Mouse (Mus musculus): ENCODE measurements around the gene Wdr37. TPM values are rescaled to one million over a fixed set of nuclear protein-coding genes. Genes with fewer than 3 reads are reported as not detected.
A peak's percentile ranks its signal among the peaks of the same experiment; 100 is the strongest.
"Not testable (repeated sequence)": the region's sequence is repeated elsewhere in the genome, so short reads cannot be mapped to it uniquely, and the experiment has no call there.

Wdr37 gene
- polyA plus RNA-seq (2015; fragmentation: Nextera tagmentation; extraction: Ambion mirVana), result 50.7 and 55.6 TPM in 2 replicates

- peak within 1 kb of the TSS; percentile 85 for H3K4me2 ChIP-seq (ENCODE audit: low read length)
- peak within 1 kb of the TSS; percentile 78 for H3K9ac ChIP-seq (ENCODE audit: low read depth, low read length)
- no peaks in the 10 kb centered on the region for H3K36me3 ChIP-seq (ENCODE audit: control insufficient read depth, insufficient read depth, low read length)
- no peaks in the 10 kb centered on the region for H3K27me3 ChIP-seq (replicated peaks; ENCODE audit: control insufficient read depth, insufficient read depth, low read length)
- peak; percentile 60 for ATAC-seq
- H3K4me1 ChIP-seq (ENCODE audit: control insufficient read depth, insufficient read depth, low read depth, low read length), result peaks cover 13% of the 10 kb centered on the region
- peak within 1 kb of the TSS; percentile 96 for H3K27ac ChIP-seq (ENCODE audit: low read depth, low read length)
- no peaks in the 10 kb centered on the region for H3K9me3 ChIP-seq (ENCODE audit: control insufficient read depth, low read length)
- peak within 1 kb of the TSS; percentile 72 for H3K4me3 ChIP-seq (ENCODE audit: low read length)
- WGBS, result under 1% methylated on average over 18 of the region's 18 CpGs
These were observed at the start of gene Wdr37 for GRCm38 (mm10) chr13:8871314-8871962. Gene Wdr37 (minus strand): TSS chr13:8871909.

DNA sequence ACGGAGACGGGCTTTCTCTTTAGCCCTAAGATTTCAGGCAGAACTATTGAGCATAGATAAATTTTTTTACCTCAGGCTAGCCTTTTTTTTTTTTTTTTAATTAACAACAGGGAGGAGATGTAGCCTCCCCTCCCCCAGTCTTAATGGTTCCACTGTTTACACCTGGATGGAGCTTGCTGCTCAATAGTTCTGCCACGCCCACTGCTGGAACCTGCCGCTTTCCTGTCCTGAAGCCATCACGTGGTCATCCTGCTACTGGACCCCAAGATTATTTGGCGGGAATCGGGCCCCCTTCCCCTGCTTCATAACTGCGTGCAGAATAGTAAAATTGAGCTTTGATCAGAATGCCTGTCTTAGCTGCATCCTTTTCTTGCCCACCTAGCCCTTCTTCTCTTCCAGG is 42.2 kb upstream of the Wdr37 start:
- 92% methylated on average over 8 of the region's 8 CpGs for WGBS
- not testable (repeated sequence) for H3K27me3 ChIP-seq (replicated peaks; ENCODE audit: control insufficient read depth, insufficient read depth, low read length); H3K9ac ChIP-seq (ENCODE audit: low read depth, low read length); H3K4me2 ChIP-seq (ENCODE audit: low read length); H3K27ac ChIP-seq (ENCODE audit: low read depth, low read length); H3K4me1 ChIP-seq (ENCODE audit: control insufficient read depth, insufficient read depth, low read depth, low read length); H3K9me3 ChIP-seq (ENCODE audit: control insufficient read depth, low read length); H3K36me3 ChIP-seq (ENCODE audit: control insufficient read depth, insufficient read depth, low read length); H3K4me3 ChIP-seq (ENCODE audit: low read length); ATAC-seq

DNA sequence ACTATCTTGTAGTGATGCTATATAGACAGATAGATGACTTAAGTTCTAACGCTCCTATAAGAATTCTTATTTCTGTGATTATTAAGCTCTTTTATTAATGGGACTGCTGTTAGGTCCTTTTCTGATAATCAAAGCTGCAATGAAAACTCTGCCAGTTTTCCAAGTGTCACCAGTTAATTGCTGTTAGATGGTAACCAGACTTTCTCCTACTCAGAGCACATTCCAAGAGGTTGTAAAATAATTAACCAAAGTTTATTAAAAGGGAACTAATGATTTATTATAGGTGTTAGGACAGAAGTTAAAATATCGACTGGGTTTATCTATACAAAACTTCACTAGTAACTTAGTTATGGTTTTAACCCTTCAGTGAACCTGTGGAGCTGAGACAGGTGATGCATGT is 34.3 kb upstream of the Wdr37 start:
- not testable (repeated sequence) for H3K9ac ChIP-seq (ENCODE audit: low read depth, low read length); H3K4me2 ChIP-seq (ENCODE audit: low read length); ATAC-seq; H3K9me3 ChIP-seq (ENCODE audit: control insufficient read depth, low read length); H3K36me3 ChIP-seq (ENCODE audit: control insufficient read depth, insufficient read depth, low read length); H3K27me3 ChIP-seq (replicated peaks; ENCODE audit: control insufficient read depth, insufficient read depth, low read length); H3K4me1 ChIP-seq (ENCODE audit: control insufficient read depth, insufficient read depth, low read depth, low read length); H3K27ac ChIP-seq (ENCODE audit: low read depth, low read length); H3K4me3 ChIP-seq (ENCODE audit: low read length)
- 95% methylated on average over 2 of the region's 2 CpGs for WGBS

- peaks cover 7% of the 10 kb centered on the region for H3K4me1 ChIP-seq (ENCODE audit: control insufficient read depth, insufficient read depth, low read depth, low read length)
- H3K4me2 ChIP-seq (ENCODE audit: low read length), result no peak overlapping the region
- H3K9ac ChIP-seq (ENCODE audit: low read depth, low read length), result no peak overlapping the region
- WGBS, result 97% methylated on average over 1 of the region's 1 CpGs
- H3K9me3 ChIP-seq (ENCODE audit: control insufficient read depth, low read length), result no peaks in the 10 kb centered on the region
- no peak overlapping the region for H3K4me3 ChIP-seq (ENCODE audit: low read length)
- ATAC-seq, result no peak
- H3K36me3 ChIP-seq (ENCODE audit: control insufficient read depth, insufficient read depth, low read length), result peaks cover 13% of the 10 kb centered on the region
- H3K27me3 ChIP-seq (replicated peaks; ENCODE audit: control insufficient read depth, insufficient read depth, low read length), result no peaks in the 10 kb centered on the region
- H3K27ac ChIP-seq (ENCODE audit: low read depth, low read length), result no peak overlapping the region
These were observed 16.9 kb upstream of the Wdr37 start for GRCm38 (mm10) chr13:8888603-8889002.

GRCm38 (mm10) chr13:8886185-8886560 is 14.5 kb upstream of the Wdr37 start:
- 2% methylated on average over 9 of the region's 9 CpGs for WGBS
- Histone ChIP-seq H3K4me2 (ENCODE audit: low read length) (peak overlapping the region; percentile 72), H3K4me3 (ENCODE audit: low read length) (peak overlapping the region; percentile 82), H3K9me3 (ENCODE audit: control insufficient read depth, low read length) (no peaks in the 10 kb centered on the region), H3K27me3 (replicated peaks; ENCODE audit: control insufficient read depth, insufficient read depth, low read length) (no peaks in the 10 kb centered on the region), H3K4me1 (ENCODE audit: control insufficient read depth, insufficient read depth, low read depth, low read length) (peaks cover 7% of the 10 kb centered on the region), H3K9ac (ENCODE audit: low read depth, low read length) (peak overlapping the region; percentile 84), H3K36me3 (ENCODE audit: control insufficient read depth, insufficient read depth, low read length) (peaks cover 11% of the 10 kb centered on the region), H3K27ac (ENCODE audit: low read depth, low read length) (peak overlapping the region; percentile 100)
- ATAC-seq, result no peak

- Histone ChIP-seq H3K4me3 (ENCODE audit: low read length) (peak within 1 kb of the TSS; percentile 82), H3K27me3 (replicated peaks; ENCODE audit: control insufficient read depth, insufficient read depth, low read length) (no peaks in the 10 kb centered on the region), H3K36me3 (ENCODE audit: control insufficient read depth, insufficient read depth, low read length) (peaks cover 11% of the 10 kb centered on the region), H3K27ac (ENCODE audit: low read depth, low read length) (peak within 1 kb of the TSS; percentile 100), H3K9me3 (ENCODE audit: control insufficient read depth, low read length) (no peaks in the 10 kb centered on the region), H3K4me2 (ENCODE audit: low read length) (peak within 1 kb of the TSS; percentile 72), H3K9ac (ENCODE audit: low read depth, low read length) (peak within 1 kb of the TSS; percentile 84), H3K4me1 (ENCODE audit: control insufficient read depth, insufficient read depth, low read depth, low read length) (peaks cover 7% of the 10 kb centered on the region)
- under 1% methylated on average over 46 of the region's 46 CpGs for WGBS
- peak; percentile 99 for ATAC-seq
These were observed 13.9 kb upstream of the Wdr37 start, which contains the start of gene Idi1 for GRCm38 (mm10) chr13:8885445-8886184. Gene Idi1 (plus strand): TSS chr13:8885501.

- H3K27me3 ChIP-seq (replicated peaks; ENCODE audit: control insufficient read depth, insufficient read depth, low read length); H3K4me2 ChIP-seq (ENCODE audit: low read length); H3K4me3 ChIP-seq (ENCODE audit: low read length); H3K4me1 ChIP-seq (ENCODE audit: control insufficient read depth, insufficient read depth, low read depth, low read length); H3K36me3 ChIP-seq (ENCODE audit: control insufficient read depth, insufficient read depth, low read length); H3K9me3 ChIP-seq (ENCODE audit: control insufficient read depth, low read length); ATAC-seq; H3K27ac ChIP-seq (ENCODE audit: low read depth, low read length); H3K9ac ChIP-seq (ENCODE audit: low read depth, low read length): not testable (repeated sequence)
- 82% methylated on average over 5 of the region's 5 CpGs for WGBS
These were observed 12.2 kb upstream of the Wdr37 start for GRCm38 (mm10) chr13:8883870-8884269.

GRCm38 (mm10) chr13:8881611-8882010 is 9.9 kb upstream of the Wdr37 start:
- H3K9ac ChIP-seq (ENCODE audit: low read depth, low read length), result no peak overlapping the region
- 65% methylated on average over 3 of the region's 3 CpGs for WGBS
- H3K27me3 ChIP-seq (replicated peaks; ENCODE audit: control insufficient read depth, insufficient read depth, low read length), result no peaks in the 10 kb centered on the region
- H3K36me3 ChIP-seq (ENCODE audit: control insufficient read depth, insufficient read depth, low read length), result no peaks in the 10 kb centered on the region
- H3K4me1 ChIP-seq (ENCODE audit: control insufficient read depth, insufficient read depth, low read depth, low read length), result peaks cover 3% of the 10 kb centered on the region
- H3K4me2 ChIP-seq (ENCODE audit: low read length), result no peak overlapping the region
- no peaks in the 10 kb centered on the region for H3K9me3 ChIP-seq (ENCODE audit: control insufficient read depth, low read length)
- H3K4me3 ChIP-seq (ENCODE audit: low read length), result no peak overlapping the region
- ATAC-seq, result no peak
- no peak overlapping the region for H3K27ac ChIP-seq (ENCODE audit: low read depth, low read length)

DNA sequence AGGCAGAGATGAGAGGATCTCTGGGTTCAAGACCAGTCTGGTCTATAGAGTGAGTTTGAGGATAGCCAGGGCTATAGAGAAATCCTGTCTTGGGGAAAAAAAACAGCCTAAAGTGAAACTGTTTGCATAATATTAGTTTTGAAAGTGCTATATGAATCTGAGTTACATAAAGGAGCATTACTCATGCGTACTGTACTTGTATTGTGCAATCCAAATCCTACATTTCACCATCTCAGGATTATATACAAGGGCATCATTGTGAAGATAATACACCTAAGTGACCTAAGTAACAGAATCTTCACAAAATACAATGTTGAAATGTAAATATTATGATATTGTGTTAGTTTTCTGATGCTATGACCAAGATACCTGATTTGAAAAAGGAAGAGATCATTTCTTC is 2.1 kb upstream of the Wdr37 start:
- Histone ChIP-seq H3K27me3 (replicated peaks; ENCODE audit: control insufficient read depth, insufficient read depth, low read length) (no peaks in the 10 kb centered on the region), H3K9me3 (ENCODE audit: control insufficient read depth, low read length) (no peaks in the 10 kb centered on the region), H3K9ac (ENCODE audit: low read depth, low read length) (no peak overlapping the region), H3K4me2 (ENCODE audit: low read length) (no peak overlapping the region), H3K4me3 (ENCODE audit: low read length) (no peak overlapping the region), H3K4me1 (ENCODE audit: control insufficient read depth, insufficient read depth, low read depth, low read length) (peaks cover 10% of the 10 kb centered on the region), H3K36me3 (ENCODE audit: control insufficient read depth, insufficient read depth, low read length) (no peaks in the 10 kb centered on the region), H3K27ac (ENCODE audit: low read depth, low read length) (no peak overlapping the region)
- 100% methylated on average over 1 of the region's 1 CpGs for WGBS
- ATAC-seq, result no peak
